ENCODE assay signal across 8 mouse cellular contexts in the genomic region with DNA sequence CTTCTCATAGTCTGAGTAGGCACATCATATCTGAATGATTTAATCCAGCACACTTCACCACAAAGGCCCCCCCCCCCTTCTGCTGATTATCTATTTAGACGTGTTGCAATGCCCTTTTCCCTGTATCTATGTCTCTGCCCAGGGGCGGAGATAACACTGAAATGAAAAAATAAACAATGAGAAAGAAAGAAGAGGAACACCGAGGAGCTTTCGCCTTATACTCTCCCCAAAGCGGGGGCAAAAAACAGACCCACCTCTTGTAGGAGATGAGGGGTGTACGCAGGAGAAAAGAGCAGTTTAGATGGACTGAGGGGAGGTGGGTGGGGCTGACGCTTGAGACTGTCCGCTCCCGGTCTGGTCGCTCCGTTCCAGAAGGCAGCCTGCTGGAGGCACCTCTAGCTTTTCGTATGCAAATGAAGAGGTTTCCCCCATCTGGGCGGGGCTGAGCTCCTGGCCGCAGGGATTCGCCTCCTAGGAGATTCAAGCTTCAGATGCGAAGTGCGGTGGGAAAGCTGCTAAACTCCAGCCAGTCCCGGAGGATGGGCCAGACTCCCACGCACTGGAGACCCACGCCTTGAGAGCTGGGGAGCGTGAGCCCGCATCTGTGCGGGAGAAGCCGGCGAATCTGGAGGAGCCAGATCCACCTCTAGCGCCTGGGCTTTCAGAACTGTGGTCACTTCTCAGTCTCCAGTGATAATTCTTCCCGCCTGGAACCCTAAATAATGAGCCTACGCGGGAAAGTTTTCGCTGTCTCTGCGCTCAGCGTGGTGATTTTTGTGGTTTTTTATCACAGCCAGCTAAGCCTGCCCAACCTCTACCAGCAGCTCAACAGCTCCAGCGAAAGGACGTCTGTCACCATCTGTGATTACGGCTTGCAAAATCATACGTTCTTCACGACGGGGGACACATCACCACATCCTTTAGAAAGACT. TPM values are rescaled to one million over a fixed set of nuclear protein-coding genes. Genes with fewer than 3 reads are reported as not detected.
A peak's percentile ranks its signal among the peaks of the same experiment; 100 is the strongest.
DNase-seq lines count a peak whose midpoint lies in the region; ATAC-seq lines count a peak whose summit lies in the region.

No protein-coding gene starts in this region.

- H3K4me2 ChIP-seq in hindbrain, embryonic 14.5 days (replicated peaks): peak overlapping the region; percentile 93

- peak; percentile 69 for ATAC-seq in hindbrain, embryonic 14.5 days (ENCODE audit: low FRiP score)
- ATAC-seq in megakaryocyte progenitor cell, adult 5-6 weeks (replicated peaks; ENCODE audit: poor library complexity): peak; percentile 31

- H3K4me3 ChIP-seq in hindbrain, embryonic 14.5 days (replicated peaks; ENCODE audit: low read length): peak overlapping the region; percentile 44

- DNase-seq in cerebellum, adult 18-20 months: peak; percentile 2 to 7
- no peak for DNase-seq in cerebellum, adult 9-11 months
- peak; percentile 3 for DNase-seq in cerebellum, adult 8-10 months
- peak; percentile 58 for DNase-seq in gastrocnemius, adult 18-20 months (ENCODE audit: low spot score)
- peak; percentile 52 for DNase-seq in hindbrain, embryonic 14.5 days (ENCODE audit: low spot score)
- DNase-seq in left cerebral cortex, postnatal 25 days (ENCODE audit: low spot score in 2 of 2): peak; percentile 56 to 74
- DNase-seq in right cerebral cortex, postnatal 14 days: peak; percentile 42

- peaks cover 22% of the 10 kb centered on the region for H3K4me1 ChIP-seq in hindbrain, embryonic 14.5 days (replicated peaks; ENCODE audit: control insufficient read depth, insufficient read depth, low read length)

- H3K9ac ChIP-seq in hindbrain, embryonic 14.5 days: peak overlapping the region; percentile 50

- no peaks in the 10 kb centered on the region for H3K9me3 ChIP-seq in hindbrain, embryonic 14.5 days (ENCODE audit: control insufficient read depth, low read length)

- intact Hi-C loops in left cerebral cortex, postnatal 25 days (cut with DNase I): loop anchor here (2.0 to 5.0 kb wide), 2 partner anchors 60 to 83 kb away; partner anchors contain the start of genes Gcnt2 and Pak1ip1

- H3K27me3 ChIP-seq in hindbrain, embryonic 14.5 days (ENCODE audit: control insufficient read depth, insufficient read depth, low read length): no peaks in the 10 kb centered on the region

- no peaks in the 10 kb centered on the region for H3K36me3 ChIP-seq in hindbrain, embryonic 14.5 days (replicated peaks; ENCODE audit: control insufficient read depth, insufficient read depth)

- H3K27ac ChIP-seq in hindbrain, embryonic 14.5 days: no peak overlapping the region

- WGBS in hindbrain, embryonic 14.5 days: under 1% methylated on average over 38 of the region's 38 CpGs

RNA-seq across cellular contexts. Expression of gene Gcnt2, which starts 57.9 kb away (rescaled TPM):
- 10 to 100 TPM in 1 of 2 experiments, 1 to 10 TPM in 1; 9.5 to 19.4 TPM for total RNA-seq in gastrocnemius, adult 18-20 months (2021)
- 7.4 and 8.1 TPM in 2 replicates for polyA plus RNA-seq in hindbrain, embryonic 14.5 days (2014; fragmentation: Nextera tagmentation; extraction: Ambion mirVana)
- 10 to 100 TPM; 17.3 to 17.7 TPM for total RNA-seq in left cerebral cortex, postnatal 25 days (2021)
- total RNA-seq in megakaryocyte progenitor cell, adult 5-6 weeks (2015): 16.6 and 28.2 TPM in 2 replicates
- 7.0 and 15.4 TPM in 2 replicates for total RNA-seq in megakaryocyte progenitor cell, adult 5-6 weeks (2017)
